Mouse (Mus musculus) mouse trophoblast stem cell (cell line): ENCODE measurements around the gene Fut1.

ENCODE experiments used
- in situ Hi-C, 2 experiments: fragments of 300-500 bp; cut with MseI, MboI; formaldehyde crosslinking; loops; 2 replicates in 1 of 2; 3 replicates in 1 of 2; pipeline ENCODE4 v1.15.1; 2025

Fut1 gene

GRCm38 (mm10) chr7:45617042-45617695 lies at the start of gene Fut1:
Gene Fut1 (plus strand): TSS chr7:45617289.
- in situ Hi-C loops = no loop called here

- in situ Hi-C loops = loop anchor here in 1 of 2 experiments (10.0 kb wide), 1 partner anchor 93 kb away; no protein-coding TSS in a partner anchor
Observed at GRCm38 (mm10) chr7:45567780-45568516, 49.1 kb upstream of the Fut1 start.

- in situ Hi-C loops = loop anchor here in 1 of 2 experiments (10.0 kb wide), 1 partner anchor 94 kb away; no protein-coding TSS in a partner anchor
Observed at GRCm38 (mm10) chr7:45568601-45569473, 48.3 kb upstream of the Fut1 start.

GRCm38 (mm10) chr7:45570103-45570741 lies 46.9 kb upstream of the Fut1 start, which contains the start of gene Bcat2:
Gene Bcat2 (plus strand): TSS chr7:45570153.
- in situ Hi-C loops = no loop called here

- in situ Hi-C loops = no loop called here
Observed at GRCm38 (mm10) chr7:45571966-45572365, 45.1 kb upstream of the Fut1 start.

- in situ Hi-C loops = no loop called here
Observed at GRCm38 (mm10) chr7:45573954-45574353, 43.1 kb upstream of the Fut1 start.

- in situ Hi-C loops = no loop called here
Observed at GRCm38 (mm10) chr7:45574472-45575379, 42.4 kb upstream of the Fut1 start.

- in situ Hi-C loops = no loop called here
Observed at GRCm38 (mm10) chr7:45585923-45586322, 31.2 kb upstream of the Fut1 start.

GRCm38 (mm10) chr7:45587631-45588592 lies 29.2 kb upstream of the Fut1 start:
- in situ Hi-C loops = no loop called here

GRCm38 (mm10) chr7:45589173-45589572 lies 27.9 kb upstream of the Fut1 start:
- in situ Hi-C loops = no loop called here

- in situ Hi-C loops = no loop called here
Observed at GRCm38 (mm10) chr7:45589898-45590297, 27.2 kb upstream of the Fut1 start.

- in situ Hi-C loops = no loop called here
Observed at GRCm38 (mm10) chr7:45590874-45591273, 26.2 kb upstream of the Fut1 start.

GRCm38 (mm10) chr7:45591880-45592279 lies 25.2 kb upstream of the Fut1 start:
- in situ Hi-C loops = no loop called here

- in situ Hi-C loops = no loop called here
Observed at GRCm38 (mm10) chr7:45593118-45593815, 23.8 kb upstream of the Fut1 start.

- in situ Hi-C loops = no loop called here
Observed at GRCm38 (mm10) chr7:45595176-45595575, 21.9 kb upstream of the Fut1 start.

GRCm38 (mm10) chr7:45596107-45596506 lies 21.0 kb upstream of the Fut1 start:
- in situ Hi-C loops = no loop called here

GRCm38 (mm10) chr7:45597013-45597412 lies 20.1 kb upstream of the Fut1 start:
- in situ Hi-C loops = no loop called here

- in situ Hi-C loops = no loop called here
Observed at GRCm38 (mm10) chr7:45597527-45597926, 19.6 kb upstream of the Fut1 start.
